Mouse (Mus musculus): ENCODE measurements around the gene Sox21. TPM values are rescaled to one million over a fixed set of nuclear protein-coding genes. Genes with fewer than 3 reads are reported as not detected.

The Sox21 gene
- 14.9 and 15.1 TPM in 2 replicates for polyA plus RNA-seq (2016; fragmentation: Nextera tagmentation; extraction: Ambion mirVana)

DNA sequence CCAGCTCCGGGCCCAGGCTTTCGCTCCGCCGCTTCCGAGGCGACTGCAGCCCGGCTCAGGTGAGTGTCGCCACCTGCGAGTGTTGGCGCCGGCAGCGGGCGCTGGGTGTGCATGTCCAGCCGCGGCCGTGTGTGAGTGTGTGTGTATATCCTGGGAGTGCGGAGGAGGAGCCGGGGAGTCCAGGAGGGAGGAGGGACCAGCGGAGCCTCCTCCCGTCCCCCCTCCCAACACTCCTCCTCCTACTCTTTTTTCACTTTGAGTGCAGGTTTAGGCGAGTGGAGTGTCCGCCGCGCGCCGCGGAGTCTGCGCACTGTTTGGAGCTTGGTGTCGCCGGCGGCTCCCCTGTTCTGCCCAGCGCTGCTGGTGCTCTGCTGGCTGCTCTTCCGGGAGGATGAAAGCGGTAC lies at the start of gene Sox21:
TSS of gene Sox21 (minus strand) at position 145 of the 404 bp plus-strand sequence.
- H3K4me1 ChIP-seq: peaks cover 22% of the 10 kb centered on the region
- H3K9ac ChIP-seq: peak within 1 kb of the TSS; percentile 86
- peak within 1 kb of the TSS; percentile 89 for H3K4me2 ChIP-seq (replicated peaks)
- no peaks in the 10 kb centered on the region for H3K36me3 ChIP-seq
- H3K9me3 ChIP-seq: peaks cover 6% of the 10 kb centered on the region; the same call in 1 of the 2 replicates
- H3K4me3 ChIP-seq: peak within 1 kb of the TSS; percentile 62
- H3K27me3 ChIP-seq (replicated peaks): peaks cover 39% of the 10 kb centered on the region
- peak; percentile 80 for ATAC-seq (ENCODE audit: low FRiP score, low read depth)
- WGBS: under 1% methylated on average over 34 of the region's 34 CpGs
- H3K27ac ChIP-seq: peak within 1 kb of the TSS; percentile 70

DNA sequence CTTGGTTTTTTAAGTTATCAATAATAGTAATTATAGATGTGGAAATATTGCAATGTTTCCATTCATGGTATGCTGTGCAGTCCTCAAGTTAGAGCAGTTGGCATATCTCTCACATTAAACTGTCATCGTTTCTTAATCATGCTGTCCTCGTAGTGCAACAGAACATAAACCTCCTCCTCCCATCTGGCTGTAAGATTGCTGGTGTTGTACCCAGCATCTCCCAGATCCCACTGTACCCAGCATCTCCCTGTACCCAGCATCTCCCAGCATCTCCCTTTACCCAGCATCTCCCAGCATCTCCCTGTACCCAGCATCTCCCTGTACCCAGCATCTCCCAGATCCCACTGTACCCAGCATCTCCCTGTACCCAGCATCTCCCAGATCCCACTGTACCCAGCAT lies 49.3 kb upstream of the Sox21 start:
- Histone ChIP-seq H3K27me3 (replicated peaks) (no peaks in the 10 kb centered on the region), H3K4me1 (no peaks in the 10 kb centered on the region), H3K4me3 (no peak overlapping the region), H3K27ac (no peak overlapping the region), H3K36me3 (no peaks in the 10 kb centered on the region), H3K4me2 (replicated peaks) (no peak overlapping the region), H3K9me3 (no peaks in the 10 kb centered on the region), H3K9ac (no peak overlapping the region)
- no peak for ATAC-seq (ENCODE audit: low FRiP score, low read depth)
- 95% methylated on average over 2 of the region's 2 CpGs for WGBS

DNA sequence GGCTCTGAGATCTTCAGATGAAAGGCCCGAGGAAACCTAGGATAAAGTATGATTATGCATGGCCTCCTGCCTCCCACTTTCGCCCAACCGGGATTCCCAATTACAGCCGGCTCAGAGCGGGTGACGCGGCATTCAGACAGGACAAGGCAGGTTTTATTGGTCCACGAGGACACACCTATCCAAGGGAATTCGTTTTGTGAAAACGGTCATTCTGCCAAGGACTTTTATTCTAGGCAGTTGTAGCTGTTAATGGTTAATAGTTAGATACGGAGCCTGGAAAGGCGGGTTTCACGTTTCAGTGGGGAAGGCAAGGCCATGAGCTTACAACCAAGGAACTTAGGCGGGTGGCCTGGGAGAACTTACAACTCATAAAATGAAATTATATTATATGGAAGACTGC lies 46.1 kb upstream of the Sox21 start:
- no peak overlapping the region for H3K4me3 ChIP-seq
- no peak overlapping the region for H3K4me2 ChIP-seq (replicated peaks)
- H3K9ac ChIP-seq: no peak overlapping the region
- ATAC-seq (ENCODE audit: low FRiP score, low read depth): no peak
- no peaks in the 10 kb centered on the region for H3K4me1 ChIP-seq
- WGBS: 41% methylated on average over 14 of the region's 14 CpGs
- H3K36me3 ChIP-seq: no peaks in the 10 kb centered on the region
- H3K27ac ChIP-seq: no peak overlapping the region
- H3K9me3 ChIP-seq: peaks cover 14% of the 10 kb centered on the region
- no peaks in the 10 kb centered on the region for H3K27me3 ChIP-seq (replicated peaks)

DNA sequence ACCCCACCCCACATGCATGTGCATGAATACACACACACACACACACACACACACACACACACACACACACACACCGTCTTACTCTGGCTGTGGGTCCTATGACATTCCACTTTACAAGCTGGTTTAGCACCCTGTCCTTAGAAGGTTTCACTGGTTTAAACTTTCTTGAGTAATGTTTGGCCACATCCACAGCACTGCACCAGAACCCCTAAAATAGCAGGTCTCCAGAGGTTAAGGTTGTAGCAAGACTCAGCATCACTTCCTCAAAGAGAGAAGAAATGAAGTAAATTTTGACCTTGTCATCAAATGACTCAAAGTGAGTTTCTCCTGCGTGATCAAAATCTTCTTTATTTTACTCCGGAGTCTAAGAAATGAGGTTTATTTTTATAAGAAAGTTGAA lies 45.4 kb upstream of the Sox21 start:
- no peak overlapping the region for H3K4me3 ChIP-seq
- 94% methylated on average over 3 of the region's 3 CpGs for WGBS
- no peaks in the 10 kb centered on the region for H3K27me3 ChIP-seq (replicated peaks)
- no peak overlapping the region for H3K9ac ChIP-seq
- H3K36me3 ChIP-seq: no peaks in the 10 kb centered on the region
- no peak for ATAC-seq (ENCODE audit: low FRiP score, low read depth)
- no peak overlapping the region for H3K27ac ChIP-seq
- H3K4me1 ChIP-seq: no peaks in the 10 kb centered on the region
- peaks cover 14% of the 10 kb centered on the region for H3K9me3 ChIP-seq
- no peak overlapping the region for H3K4me2 ChIP-seq (replicated peaks)

DNA sequence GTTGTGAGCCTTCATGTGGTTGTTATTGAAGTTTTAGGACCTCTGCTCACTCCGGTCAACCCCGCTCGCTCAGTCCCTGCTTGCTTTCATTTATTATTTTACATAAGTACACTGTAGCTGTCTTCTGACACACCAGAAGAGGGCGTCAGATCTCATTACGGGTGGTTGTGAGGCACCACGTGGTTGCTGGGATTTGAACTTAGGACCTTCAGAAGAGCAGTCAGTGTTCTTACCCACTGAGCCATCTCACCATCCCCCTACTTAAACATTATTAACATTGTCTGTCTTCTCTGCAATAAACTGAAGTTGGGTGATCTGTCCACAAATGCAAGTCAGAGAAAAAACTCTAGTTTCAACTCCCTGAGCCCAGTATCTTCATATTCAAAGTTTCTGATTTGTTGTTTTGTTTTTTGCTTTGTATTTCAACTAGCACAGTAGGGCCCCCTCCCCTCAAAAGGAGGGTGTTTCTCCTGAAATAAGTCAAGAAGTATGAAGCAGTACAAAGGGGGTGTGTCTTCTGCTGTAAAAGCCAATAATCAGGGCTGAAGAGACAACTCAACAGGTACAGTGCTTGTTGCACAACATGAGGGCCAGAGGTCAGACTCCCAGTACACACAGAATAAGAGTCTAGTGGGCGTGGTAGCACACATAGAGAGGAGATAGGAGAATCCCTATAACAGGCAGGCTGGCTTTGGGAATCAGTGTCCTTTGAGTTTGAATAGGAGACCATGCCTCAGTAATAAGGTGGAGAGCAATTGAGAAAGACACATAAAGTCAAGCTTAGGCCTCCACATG lies 41.1 kb upstream of the Sox21 start:
- Histone ChIP-seq H3K4me3 (no peak overlapping the region), H3K9me3 (peaks cover 14% of the 10 kb centered on the region), H3K9ac (no peak overlapping the region), H3K27me3 (replicated peaks) (no peaks in the 10 kb centered on the region), H3K4me2 (replicated peaks) (no peak overlapping the region), H3K36me3 (no peaks in the 10 kb centered on the region), H3K4me1 (no peaks in the 10 kb centered on the region), H3K27ac (no peak overlapping the region)
- 87% methylated on average over 7 of the region's 7 CpGs for WGBS
- ATAC-seq (ENCODE audit: low FRiP score, low read depth): no peak

DNA sequence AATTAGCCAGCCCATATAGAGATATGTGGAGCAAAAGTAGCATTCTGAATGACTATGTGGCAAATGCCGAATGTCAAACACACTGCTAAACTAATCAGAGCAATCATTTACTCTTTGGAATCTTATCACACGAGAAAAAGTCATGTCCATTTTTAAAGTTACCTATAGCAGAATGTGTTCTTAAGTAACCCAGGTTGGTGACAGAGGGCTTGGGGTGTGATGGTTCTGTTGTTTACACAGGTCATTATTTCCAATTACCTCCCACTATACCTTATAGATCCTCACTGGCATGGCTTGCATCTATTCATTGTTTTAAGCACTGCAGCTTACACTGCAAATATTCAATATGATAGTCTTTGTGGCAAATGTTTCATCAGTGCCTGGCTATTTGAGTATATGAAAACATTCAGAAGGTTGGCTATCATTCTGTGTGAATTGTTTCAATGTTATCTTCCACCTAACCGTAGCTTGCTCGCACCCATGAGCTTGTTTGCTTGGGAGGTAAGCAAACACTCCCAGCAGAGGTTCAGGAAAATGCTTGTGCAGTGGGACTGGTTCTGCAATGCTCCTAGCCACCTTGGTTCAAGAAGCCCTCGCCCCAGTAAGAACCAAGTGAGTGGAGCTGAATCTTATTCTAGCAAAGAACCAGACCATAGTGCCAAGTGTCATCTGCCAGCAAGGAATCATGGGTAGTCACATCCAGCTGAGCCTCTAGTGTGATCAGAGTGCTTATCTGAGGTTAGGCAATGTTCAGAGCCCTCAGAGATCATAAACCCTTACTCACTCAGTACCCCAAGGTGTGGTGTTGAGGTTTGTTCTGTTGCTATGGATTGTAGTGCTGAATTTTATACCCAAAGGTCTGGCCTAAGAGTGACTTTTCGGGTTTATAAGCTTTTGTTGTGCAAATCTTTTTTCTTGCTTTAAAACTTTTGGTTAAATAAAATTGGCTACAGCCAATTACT lies 36.0 kb upstream of the Sox21 start:
- H3K4me3 ChIP-seq: no peak overlapping the region
- H3K27ac ChIP-seq: no peak overlapping the region
- no peaks in the 10 kb centered on the region for H3K27me3 ChIP-seq (replicated peaks)
- no peak overlapping the region for H3K4me2 ChIP-seq (replicated peaks)
- 89% methylated on average over 6 of the region's 6 CpGs for WGBS
- H3K36me3 ChIP-seq: no peaks in the 10 kb centered on the region
- ATAC-seq (ENCODE audit: low FRiP score, low read depth): no peak
- H3K9me3 ChIP-seq: no peaks in the 10 kb centered on the region
- no peaks in the 10 kb centered on the region for H3K4me1 ChIP-seq
- no peak overlapping the region for H3K9ac ChIP-seq

DNA sequence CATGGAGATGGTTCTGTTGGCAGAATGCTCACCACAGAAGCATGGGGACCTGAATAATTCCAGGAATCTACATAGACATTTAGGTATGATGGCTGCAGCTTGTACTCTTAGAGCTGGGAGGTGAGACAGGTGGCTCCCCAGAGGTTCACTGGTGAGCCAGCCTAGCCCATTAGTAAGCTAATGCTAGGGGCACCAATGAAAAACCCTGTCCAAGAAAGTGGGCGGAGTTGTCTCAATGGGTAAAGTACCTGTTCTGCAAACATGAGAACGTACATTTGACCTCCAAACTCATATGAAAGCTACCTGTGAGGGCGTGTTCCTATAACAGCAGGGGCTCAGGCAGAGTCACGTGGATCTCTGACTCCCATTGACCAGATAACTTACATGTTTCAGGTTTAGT lies 32.0 kb upstream of the Sox21 start:
- ATAC-seq (ENCODE audit: low FRiP score, low read depth): no peak
- 89% methylated on average over 4 of the region's 4 CpGs for WGBS
- H3K9me3 ChIP-seq: no peaks in the 10 kb centered on the region

DNA sequence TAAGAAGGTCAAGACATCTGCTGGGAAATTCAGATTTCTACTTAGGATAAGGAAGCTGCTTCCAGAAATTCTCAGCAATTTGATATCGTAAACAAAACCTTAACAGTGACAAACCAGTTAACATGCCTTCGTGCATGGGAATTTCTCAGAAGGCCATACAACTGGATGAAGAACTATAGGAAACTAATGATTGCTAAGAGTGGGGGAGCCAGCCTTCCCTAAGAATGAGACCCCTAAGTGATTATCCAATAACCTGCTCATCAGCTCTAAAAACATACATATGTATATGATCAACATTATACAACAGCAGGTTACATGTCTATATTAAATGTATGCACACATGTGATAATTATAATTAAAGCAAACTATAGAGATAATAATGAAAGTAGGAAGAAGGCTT lies 29.8 kb upstream of the Sox21 start, which contains the start of gene Gm9376:
TSS of gene Gm9376 (plus strand) at position 301 of the 400 bp plus-strand sequence.
- H3K9me3 ChIP-seq: no peaks in the 10 kb centered on the region
- H3K4me1 ChIP-seq: no peaks in the 10 kb centered on the region
- H3K9ac ChIP-seq: no peak within 1 kb of the TSS
- H3K36me3 ChIP-seq: no peaks in the 10 kb centered on the region
- H3K27ac ChIP-seq: no peak within 1 kb of the TSS
- H3K4me2 ChIP-seq (replicated peaks): no peak within 1 kb of the TSS
- no peak within 1 kb of the TSS for H3K4me3 ChIP-seq
- WGBS: 90% methylated on average over 2 of the region's 2 CpGs
- H3K27me3 ChIP-seq (replicated peaks): no peaks in the 10 kb centered on the region
- ATAC-seq (ENCODE audit: low FRiP score, low read depth): no peak

More for the DNA sequence above, 32.0 kb upstream of the Sox21 start:
- H3K27me3 ChIP-seq (replicated peaks): no peaks in the 10 kb centered on the region
- H3K9ac ChIP-seq: no peak overlapping the region
- H3K4me3 ChIP-seq: no peak overlapping the region
- H3K27ac ChIP-seq: no peak overlapping the region
- no peak overlapping the region for H3K4me2 ChIP-seq (replicated peaks)
- no peaks in the 10 kb centered on the region for H3K36me3 ChIP-seq
- no peaks in the 10 kb centered on the region for H3K4me1 ChIP-seq

DNA sequence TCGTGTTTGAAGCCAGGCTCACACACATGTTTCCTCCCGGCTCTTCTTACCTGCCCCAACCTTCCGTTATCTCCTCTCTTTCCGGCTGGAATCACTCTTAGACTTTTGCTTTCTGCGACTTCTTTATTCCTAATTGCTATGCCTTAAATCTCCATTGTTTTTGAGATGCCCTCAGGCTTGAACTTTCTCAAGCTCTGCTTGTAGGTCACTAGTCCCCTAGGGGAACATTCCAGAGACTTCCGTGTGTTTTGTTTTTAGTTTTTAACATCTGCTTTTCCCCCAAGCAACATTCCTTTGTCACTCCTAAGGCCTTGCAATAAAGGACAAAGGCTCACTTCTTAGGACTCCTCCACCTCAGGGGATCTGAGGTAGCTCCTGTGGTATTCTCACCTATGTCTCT lies 16.6 kb upstream of the Sox21 start:
- Histone ChIP-seq H3K4me2 (replicated peaks) (no peak overlapping the region), H3K36me3 (no peaks in the 10 kb centered on the region), H3K27me3 (replicated peaks) (no peaks in the 10 kb centered on the region), H3K4me3 (no peak overlapping the region), H3K9me3 (0 out of 2 replicates have a peak, but pooled peaks cover 4% of the 10 kb centered on the region), H3K9ac (no peak overlapping the region), H3K27ac (no peak overlapping the region), H3K4me1 (no peaks in the 10 kb centered on the region)
- 87% methylated on average over 6 of the region's 6 CpGs for WGBS
- ATAC-seq (ENCODE audit: low FRiP score, low read depth): no peak

DNA sequence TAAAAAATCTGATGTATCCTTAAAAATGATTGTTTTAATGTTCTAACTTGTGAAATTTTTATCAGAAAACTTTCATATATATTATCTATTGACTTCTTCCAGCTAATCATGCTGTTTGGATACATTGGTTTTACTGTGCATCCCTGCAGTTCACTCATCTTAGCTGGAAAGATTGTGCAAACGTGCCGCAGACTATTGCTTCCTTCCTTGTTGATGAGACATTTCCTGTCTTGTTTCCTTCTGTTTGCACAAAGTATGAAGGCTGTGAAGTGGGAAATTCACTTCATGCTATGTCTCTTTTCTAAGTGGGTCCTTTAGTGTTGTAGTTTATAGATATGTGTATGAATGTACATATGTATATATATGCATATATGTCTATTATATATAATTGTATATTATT lies 4.6 kb upstream of the Sox21 start:
- 79% methylated on average over 2 of the region's 2 CpGs for WGBS
- no peak overlapping the region for H3K4me3 ChIP-seq
- ATAC-seq (ENCODE audit: low FRiP score, low read depth): no peak
- no peak overlapping the region for H3K4me2 ChIP-seq (replicated peaks)
- peaks cover 20% of the 10 kb centered on the region for H3K27me3 ChIP-seq (replicated peaks)
- no peak overlapping the region for H3K9ac ChIP-seq
- peaks cover 28% of the 10 kb centered on the region for H3K9me3 ChIP-seq
- peaks cover 9% of the 10 kb centered on the region for H3K4me1 ChIP-seq
- no peak overlapping the region for H3K27ac ChIP-seq
- no peaks in the 10 kb centered on the region for H3K36me3 ChIP-seq

DNA sequence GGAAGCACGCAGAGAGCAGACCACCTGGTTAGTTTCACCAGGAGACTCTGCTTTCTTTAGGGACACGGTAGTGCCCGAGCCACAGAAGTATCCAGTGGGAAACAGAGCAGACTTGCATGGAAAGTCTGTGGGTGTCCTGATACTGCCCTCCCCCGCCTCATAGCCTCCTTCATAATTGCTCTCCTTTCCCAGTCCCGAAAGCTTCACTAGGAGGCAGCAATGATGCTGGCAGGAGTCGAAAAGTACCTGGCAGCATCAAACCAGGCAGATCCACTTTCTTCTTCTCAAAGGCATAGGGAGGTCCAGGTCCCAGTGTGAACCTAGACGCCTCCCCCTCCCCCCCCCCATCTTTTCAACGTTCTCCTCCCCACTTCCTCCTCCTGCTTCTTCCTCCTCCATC lies 2.5 kb upstream of the Sox21 start:
- H3K27ac ChIP-seq: no peak overlapping the region
- WGBS: 12% methylated on average over 8 of the region's 8 CpGs
- peaks cover 25% of the 10 kb centered on the region for H3K9me3 ChIP-seq
- H3K4me1 ChIP-seq: peaks cover 22% of the 10 kb centered on the region
- no peak overlapping the region for H3K4me3 ChIP-seq
- ATAC-seq (ENCODE audit: low FRiP score, low read depth): no peak
- H3K36me3 ChIP-seq: no peaks in the 10 kb centered on the region
- no peak overlapping the region for H3K9ac ChIP-seq
- no peak overlapping the region for H3K4me2 ChIP-seq (replicated peaks)
- H3K27me3 ChIP-seq (replicated peaks): peaks cover 38% of the 10 kb centered on the region

DNA sequence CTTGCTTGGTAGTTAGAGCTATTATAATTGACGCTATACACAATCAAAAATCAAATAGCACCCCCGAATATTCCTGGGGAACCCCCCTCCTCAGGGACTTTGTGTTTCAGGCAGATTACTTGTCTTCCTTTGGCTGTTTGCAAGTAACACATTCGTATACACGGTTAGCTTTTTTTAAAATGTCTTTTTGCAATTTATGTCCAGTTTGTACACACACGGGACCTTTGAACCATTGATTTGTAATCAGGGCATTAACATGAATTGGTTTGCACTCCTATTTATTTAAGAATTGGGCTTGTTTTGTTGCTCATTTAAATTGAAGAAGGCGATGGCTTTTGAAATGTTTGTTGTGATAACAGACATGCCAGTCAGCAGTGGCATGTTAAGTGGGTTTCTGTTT lies 956 bp upstream of the Sox21 start:
- peaks cover 9% of the 10 kb centered on the region; the same call in 1 of the 2 replicates for H3K9me3 ChIP-seq
- H3K27ac ChIP-seq: no peak overlapping the region
- peak overlapping the region; percentile 89 for H3K4me2 ChIP-seq (replicated peaks)
- H3K4me3 ChIP-seq: peak overlapping the region; percentile 62
- 9% methylated on average over 6 of the region's 6 CpGs for WGBS
- no peak for ATAC-seq (ENCODE audit: low FRiP score, low read depth)
- H3K4me1 ChIP-seq: peaks cover 22% of the 10 kb centered on the region
- H3K9ac ChIP-seq: peak overlapping the region; percentile 86; the same call in 1 of the 2 replicates
- H3K36me3 ChIP-seq: no peaks in the 10 kb centered on the region
- peaks cover 39% of the 10 kb centered on the region for H3K27me3 ChIP-seq (replicated peaks)

Data from neural tube, embryonic 12.5 days (tissue).